Mouse (Mus musculus) fibroblast of lung, adult 2 months (primary cell): ENCODE results near the gene Taf11.

ENCODE experiments used
- DNase-seq: peaks from one replicate; pipeline ENCODE4 v3.0.0-alpha.2; 2011; ENCODE audit warnings: low read depth

The Taf11 gene

DNA sequence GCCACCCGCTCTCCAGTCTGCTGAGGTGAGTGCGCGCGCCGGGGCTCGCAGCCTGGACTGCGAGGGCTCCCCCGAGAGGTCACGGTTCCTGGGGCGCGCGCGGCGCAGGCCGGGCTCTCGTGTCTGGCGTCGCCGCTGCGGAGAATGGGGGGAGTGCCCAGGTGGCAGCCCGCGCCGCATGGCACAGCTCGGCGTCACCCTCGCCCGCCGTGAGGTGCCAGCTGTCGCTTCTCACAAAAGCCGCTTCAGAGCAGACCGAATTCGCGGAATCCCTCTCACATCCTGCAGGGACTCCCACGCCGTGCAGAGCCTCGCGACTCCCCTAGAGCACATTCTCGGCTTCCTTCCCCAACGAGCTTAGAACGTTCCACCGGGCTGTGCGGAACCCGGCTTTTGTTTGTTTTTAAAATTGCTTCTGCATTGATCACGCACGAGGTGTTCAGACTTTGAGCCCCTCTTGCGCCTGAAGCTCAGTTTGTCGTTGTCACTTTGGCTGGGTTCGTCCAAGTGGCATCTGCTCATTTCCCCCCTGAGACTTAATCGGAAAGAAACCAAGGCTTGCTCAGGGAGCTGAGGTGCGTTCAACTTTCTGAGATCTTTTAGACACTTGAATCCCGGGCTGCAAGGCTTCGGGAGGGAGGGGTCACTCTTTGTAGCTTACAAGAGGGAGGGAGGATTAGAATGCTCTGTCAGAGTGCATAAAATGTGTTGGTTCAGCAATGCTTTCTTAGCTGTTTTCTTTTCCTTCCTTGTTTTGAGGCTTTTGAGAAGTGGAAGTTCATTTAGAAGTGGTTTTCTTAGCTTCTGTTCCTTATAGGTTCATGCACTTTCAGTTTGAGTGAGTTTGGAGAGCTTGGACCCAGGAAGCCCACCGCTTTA lies at the start of gene Taf11:
TSS of gene Taf11 (minus strand) at position 223 of the 879 bp plus-strand sequence.
- no peak for DNase-seq

DNA sequence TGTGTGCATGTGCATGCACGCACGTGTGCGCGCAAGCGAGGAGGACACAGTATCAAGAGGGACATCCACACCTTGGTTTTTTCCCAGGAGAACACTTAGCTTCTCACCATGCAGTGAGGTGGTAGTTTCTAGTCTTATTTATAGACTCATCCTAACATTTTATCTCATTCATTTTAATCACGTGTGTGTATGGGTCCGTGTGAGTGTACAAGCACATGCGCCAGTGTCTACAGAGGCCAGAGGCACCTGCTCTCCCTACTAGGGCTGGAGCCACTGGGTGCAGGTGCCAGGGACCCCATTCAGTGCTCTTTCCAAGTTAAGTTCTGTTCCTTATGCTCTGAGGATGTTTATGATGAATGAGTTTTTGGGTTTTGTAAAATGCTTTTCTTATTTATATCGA lies 48.0 kb upstream of the Taf11 start:
- no peak for DNase-seq

DNA sequence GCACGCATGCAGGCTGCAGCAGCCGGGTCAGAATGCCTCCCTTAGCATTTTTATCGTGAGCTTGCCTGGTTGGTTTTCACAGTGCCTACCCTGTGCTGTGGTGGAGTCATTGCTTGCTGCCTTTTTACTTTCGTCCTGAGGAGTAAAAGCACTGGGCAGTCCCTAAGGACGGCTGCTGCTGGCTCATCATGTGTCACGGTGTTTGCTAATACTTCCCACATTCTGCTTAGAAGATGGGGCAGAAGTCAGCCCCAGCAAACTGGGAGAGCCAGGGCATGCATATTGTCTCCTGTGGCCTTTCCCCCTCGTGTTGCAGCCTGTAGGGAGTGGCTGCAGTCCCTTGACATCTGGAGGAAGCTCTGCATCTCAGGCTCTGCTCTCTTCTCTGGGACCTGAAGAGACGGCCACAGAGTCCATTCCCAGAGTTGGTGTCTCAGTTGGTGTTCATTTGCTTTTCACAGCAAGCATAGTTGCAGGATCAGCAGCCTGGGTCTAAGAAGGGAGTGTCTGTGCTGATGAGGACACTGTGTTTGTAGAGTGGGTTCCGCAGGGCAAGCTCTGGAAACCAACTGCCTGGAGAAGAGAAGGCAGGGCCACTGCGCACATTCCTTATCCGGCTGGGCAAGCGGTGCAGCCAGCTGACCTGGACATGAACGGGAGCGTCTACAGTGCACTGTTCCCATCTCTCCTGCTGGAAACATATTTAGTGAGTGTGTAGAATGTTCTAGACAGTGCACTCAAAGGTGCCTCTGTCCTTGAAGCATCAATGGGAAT lies 45.2 kb upstream of the Taf11 start:
- DNase-seq: no peak

DNA sequence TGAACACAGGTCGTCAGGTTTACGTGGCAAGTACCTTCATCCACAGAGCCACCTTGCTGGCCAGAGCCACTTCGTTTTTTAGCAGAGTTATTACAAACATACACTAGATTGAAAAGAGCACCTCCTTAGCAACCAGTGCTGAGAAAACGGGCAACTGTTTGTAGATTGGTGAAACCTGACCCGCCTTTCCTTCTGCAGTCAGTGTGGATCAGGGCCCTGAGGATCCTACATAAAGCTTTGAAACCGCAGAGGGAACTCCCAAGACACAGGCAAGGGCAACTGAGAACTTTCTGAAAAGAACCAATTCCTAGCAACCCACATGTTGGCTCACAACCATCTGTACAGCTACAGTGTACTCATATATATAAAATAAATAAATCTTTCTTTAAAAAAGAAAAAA lies 43.5 kb upstream of the Taf11 start:
- DNase-seq: no peak

DNA sequence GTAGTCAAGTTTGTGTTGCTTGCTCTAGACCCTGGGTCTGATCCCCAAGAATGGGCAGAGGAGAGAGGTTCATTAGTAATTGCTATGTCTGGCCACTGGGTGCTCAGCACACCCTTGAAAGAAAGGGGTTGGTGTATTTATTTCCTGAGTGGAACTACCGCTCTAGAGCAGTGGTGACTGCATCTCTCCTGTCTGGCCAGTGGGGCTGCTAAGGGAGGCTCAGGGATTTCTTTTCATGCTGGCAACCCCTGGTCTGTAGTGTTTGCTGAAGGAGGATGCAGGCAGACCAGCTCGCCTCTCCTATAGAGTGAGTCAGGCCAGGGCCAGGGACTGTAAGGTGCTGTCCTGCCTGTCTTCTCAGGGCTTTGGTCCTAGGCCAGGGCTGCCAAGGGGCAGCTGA lies 37.5 kb upstream of the Taf11 start:
- no peak for DNase-seq

DNA sequence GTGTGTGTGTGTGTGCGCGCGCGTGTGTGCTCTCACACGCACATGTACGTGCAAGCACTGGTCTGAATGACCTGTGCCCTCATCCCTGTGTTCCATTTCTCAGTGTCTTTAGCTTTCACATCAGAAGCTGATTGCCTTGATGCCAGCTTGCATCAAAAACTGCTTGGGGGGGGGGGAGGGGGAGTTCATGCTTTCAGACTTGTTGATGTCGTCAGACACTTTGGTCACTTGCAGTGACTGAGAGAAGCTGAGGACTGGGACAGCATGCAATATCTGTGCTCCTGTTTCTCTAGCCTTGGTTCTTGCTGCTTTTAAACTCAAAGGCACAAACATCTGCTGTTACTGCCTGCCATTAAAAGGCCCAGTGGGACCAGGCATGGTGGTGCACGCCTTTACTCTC lies 36.7 kb upstream of the Taf11 start:
- no peak for DNase-seq

DNA sequence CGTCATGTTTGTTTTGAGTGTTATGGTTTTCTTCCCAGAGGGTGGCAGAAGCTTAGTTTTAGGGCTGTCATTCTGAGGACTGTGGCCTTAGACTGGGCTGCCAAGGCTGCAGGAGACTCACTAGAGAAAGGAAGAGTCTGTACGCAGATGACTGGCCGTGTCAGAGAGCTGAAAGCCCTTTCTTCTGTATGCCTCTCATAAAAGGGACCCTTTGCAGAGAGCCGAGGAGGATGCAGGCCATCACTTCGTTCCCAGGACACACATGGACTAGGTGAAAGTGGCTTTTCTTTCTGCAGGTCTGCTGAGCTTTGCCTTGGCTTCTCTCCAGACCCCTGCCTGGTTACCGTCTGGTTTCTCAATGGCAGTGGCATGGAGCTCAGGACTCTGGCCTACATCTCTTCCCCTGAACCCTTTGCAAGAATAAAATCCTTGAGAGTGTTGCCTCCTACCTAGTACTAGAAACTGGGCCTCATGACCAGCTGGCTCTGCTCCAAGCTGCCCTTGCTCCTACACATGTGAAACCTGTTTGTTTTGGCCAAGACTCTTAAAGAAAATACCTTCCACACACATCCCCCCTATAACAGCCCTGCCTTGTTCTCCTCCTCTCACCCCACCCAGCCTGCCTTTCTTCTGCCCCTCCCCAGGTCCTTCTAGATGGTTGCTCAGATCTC lies 36.0 kb upstream of the Taf11 start:
- DNase-seq: peak; percentile 64

DNA sequence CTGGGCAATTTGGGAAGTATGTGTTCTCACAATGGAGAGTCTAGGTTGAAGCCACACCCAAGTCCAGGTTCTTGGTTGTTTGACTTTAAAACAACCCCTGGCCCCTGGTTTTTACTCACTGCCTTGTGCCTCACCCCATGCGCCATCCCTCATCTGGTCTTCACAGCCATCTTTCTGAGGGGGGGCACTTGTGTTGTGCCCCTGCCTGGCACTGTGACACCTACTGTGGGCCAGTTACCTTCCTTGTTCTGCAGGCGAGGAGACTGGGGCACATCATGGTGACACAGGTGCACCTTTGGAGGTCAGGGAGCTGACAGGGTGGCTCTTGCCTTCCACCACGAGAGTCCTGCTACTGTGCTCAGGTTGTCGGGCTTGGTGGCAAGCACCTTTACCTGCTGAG lies 32.5 kb upstream of the Taf11 start:
- DNase-seq: no peak

DNA sequence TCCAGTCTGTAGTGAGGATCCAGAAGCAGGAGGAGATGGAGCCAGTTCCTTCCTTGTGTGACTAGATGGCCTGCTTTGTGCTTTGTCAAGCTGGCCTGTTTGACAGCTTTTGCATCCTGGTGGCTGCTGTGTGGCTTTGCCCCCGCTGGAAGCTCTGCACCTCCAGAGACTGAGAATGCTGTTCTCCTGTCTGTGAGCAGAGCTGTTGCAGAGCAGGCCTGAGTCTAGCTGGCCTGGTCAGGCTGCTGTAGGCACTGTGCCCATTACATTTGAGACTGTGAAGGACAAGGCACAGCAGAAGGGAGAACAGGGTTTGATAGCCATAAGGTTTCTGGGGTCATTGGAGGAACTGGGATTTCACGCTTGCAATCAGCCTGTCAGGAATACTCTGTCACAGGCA lies 32.1 kb upstream of the Taf11 start:
- DNase-seq: no peak

DNA sequence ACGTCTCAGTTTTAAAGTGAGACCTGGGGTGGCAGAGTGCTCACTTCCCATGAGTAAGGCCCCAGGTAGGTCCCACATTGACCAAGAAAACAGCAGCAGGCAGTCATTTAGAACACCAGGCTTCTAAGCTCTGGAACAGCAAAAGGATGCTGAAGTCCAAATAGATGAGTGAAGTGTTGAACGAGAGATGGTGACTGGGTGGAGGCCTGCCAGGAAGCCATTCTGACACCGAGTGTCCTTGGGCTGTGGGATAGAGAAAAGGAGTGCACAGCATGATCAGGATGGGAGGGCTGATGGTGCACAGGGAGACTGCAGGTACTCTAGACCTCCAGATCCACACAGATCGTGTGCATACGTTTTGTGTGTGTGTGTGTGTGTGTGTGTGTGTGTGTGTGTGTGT lies 31.5 kb upstream of the Taf11 start:
- DNase-seq: no peak

DNA sequence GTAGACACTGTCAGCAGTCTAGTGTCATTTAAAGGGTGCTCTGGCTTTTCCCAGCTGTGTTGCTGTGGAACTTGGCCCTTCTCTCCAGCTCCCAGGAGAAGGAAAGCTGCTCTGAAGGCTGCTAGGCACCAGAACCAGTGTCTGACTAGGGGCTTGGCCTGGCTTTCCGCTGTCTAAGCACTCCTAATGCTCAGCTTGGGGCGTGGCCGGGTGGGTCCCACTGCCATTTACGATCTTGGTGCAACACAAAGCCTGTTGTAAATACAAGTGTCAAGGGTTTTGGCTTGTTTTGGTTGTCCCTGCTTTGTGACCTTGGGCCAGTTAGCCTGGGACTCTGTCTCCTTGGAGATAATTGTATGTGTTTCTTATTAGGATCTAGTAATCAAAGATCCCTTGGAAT lies 30.7 kb upstream of the Taf11 start:
- no peak for DNase-seq

DNA sequence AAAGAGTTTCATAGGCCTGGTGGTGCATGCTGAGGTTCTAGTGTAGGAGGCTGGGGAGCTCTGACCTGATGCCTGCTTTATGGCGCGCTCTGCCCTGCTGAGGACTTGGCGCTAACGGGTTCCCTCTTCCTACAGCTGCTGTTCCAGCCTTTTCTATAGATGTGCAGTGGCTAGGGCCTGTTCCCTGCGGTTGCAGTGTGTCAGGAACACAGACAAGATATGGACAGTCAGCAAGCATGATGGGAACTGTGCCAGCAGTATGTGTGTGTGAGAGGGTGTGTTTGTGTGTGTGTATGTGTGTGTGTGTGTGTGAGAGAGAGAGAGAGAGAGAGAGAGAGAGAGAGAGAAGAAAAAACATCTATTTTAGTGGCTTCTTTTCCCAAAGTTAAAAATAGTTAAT lies 29.4 kb upstream of the Taf11 start:
- DNase-seq: no peak

DNA sequence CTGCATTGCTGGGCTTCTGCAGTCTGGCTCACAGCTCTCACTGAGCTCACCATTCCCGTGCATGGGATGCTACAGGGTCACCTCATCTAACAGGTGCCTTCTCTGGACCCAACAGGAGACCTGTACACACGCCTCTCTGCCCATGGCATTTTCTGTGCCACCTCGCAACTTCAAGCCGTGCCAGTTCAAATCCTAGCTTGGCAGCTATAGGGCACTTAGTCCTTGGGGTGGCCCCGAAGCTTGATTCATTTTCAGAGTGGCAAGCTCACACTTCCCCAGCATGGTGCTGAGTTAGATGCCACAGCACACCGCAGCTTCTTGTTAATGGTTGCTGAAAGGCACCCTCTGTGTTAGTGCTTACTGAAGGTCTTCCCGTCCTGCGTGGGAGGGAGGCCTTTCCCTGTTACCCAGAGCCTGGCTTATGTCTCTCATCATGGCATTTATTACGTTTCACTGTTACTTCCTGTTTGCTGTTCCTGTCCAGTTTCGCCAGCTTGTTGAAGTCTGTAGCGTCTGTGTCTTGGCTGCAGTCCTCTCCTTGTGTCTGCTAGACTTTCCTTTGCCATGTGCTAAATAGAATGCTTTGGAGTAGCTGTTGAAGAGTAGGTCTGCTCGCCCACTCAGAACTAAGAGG lies 28.6 kb upstream of the Taf11 start:
- DNase-seq: peak; percentile 24

DNA sequence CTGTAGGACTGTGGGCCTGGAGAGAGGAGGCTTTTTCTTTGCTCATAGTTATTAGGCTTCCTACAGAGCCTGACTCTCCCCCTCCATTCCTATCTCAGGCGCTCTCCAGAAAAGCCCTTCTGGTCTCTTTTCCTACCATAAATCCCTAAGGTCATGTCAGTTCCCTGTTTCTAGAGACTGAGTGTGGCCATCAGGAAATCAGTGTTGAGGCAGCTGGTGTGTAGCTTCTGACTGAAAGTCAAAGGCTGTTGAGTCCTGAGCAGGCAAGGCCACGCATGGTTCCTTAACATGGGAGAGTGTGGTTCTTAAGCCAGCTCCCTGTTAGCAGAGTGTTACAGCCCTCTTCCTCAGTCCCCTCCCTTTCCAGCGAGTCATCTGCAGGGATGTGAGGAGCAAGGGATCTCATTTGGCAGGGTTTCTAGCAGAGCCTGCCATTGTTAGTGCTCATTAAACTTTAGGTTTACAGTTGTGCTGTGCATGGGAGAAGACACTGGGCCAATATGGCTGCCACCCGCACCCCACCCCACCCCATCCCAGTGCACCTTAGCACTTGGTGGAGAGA lies 27.5 kb upstream of the Taf11 start:
- DNase-seq: no peak

DNA sequence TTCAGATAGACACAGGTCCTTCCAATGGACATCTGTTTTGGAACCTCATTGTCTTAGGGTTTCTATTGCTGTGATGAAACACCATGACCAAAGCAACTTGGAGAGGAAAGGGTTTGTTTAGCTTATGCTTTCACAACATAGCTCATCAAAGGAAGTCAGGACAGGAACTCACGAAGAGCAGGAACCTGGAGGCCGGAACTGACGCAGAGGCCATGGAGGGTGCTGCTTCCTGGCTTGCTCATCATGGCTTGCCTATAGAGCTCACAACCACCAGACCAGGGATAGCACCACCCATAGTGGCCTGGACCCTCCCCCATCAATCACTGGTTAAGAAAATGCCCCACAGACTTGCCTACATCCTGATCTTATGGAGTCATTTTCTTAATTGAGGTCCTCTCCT lies 25.4 kb upstream of the Taf11 start:
- no peak for DNase-seq

DNA sequence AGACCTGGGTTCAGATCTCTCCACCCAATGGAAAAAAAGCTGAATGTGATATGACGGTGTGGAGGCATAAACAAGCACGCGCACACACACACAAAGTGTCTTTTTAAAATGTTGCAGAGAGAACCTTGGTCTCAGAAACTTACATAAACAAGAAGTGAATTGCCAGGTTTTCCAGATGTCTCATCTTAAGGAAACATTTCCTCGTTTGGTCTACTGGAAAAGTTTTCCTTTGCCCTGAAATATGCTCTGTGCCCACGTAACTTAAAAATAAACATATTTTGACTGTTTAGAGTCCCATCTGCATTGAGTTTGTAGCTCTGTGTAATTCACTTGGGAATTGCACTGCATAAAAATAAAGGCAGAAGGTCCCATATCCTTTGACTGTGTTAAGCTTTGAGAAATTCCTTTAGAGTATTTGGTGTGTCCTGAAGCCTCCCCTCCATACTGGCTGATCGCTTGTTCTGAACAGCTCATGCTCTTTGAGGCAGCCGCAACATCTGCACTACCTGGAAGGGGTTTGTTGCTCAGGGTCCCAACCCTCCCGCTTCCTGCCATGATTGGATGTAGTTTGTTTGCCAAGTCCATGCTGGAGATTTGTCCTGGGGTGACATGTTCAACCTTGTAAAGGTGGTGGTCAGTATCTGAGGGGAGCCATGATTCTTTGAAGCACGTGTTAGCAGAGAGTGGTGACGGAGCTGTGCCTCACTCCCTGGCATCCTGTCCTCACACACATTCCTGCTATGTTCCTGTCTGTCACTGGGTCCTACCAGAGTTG lies 24.7 kb upstream of the Taf11 start:
- DNase-seq: no peak

DNA sequence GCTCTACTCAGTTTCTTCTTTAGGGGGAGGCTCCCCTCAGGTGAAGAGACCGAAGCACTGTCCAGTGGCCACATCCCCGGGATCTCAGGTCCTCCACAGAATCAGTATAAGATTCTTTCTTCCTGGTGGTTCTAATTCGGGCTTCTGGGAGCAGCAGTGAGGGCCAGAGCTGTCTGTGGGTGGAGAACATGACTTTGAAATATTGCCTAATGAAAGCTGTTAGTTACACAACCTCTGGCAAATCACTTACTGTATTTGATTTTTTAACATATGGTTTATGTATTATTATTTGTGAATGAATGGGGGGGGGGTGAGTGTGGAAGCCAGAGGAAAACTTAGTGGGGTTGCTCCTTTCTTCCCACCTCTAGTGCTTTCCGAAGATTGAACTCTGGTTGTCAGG lies 22.2 kb upstream of the Taf11 start:
- DNase-seq: no peak

DNA sequence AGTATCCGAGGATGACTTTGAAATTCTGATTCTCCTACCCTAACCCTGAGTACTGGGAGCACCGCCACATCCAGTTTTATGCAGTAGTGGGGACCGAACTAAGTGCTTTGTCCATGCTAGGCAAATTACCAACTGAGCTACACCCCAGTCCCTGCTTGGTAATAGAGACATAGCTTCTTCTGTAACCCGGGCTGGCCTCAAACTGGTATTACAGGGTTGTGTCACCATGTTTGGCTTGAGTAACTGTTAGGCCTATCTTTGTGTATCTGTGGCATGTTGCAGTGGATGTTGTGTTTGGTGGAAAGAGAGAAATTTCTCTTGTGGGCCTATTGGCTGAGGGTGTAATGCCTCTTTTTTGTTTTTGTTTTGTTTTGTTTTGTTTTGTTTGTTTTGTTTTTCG lies 20.6 kb upstream of the Taf11 start:
- no peak for DNase-seq

DNA sequence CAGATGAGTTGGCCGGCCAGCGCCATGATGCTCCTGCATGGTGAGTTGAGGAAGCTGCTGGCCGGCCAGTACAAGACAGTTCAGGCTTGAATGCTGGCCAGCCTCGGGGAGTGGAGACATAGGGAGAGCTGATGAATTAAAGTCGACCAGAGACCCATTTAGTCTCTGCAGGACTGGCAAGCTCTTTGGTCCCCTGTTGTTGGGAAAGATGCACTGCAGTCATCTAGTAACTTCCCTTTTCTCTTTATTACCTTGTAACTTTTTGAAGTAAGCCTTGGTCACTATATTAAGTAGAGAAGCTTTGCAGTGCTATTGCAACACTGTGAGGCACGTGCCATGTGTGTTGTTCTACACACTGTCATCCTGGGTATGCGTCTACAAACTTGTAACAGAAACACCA lies 15.9 kb upstream of the Taf11 start:
- no peak for DNase-seq

DNA sequence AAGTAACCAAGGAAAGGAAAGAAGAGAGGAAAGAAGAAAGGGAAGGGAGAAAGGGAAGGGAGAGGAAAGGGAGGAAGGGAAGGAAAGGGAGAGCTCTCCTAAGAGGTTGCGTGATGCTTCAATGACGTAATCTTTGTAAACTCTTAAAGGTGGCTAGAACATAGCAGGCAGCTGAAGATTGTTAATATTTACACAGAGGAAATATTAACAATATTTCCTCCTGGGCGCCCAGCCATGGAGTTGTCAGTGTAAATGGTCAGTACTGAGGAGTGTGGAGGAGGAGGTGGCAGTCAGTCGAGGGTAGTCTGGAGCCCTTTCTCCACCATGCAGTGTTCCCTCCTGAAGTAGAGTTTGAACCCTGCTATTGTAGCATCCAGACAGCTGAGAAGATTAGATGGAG lies 15.4 kb upstream of the Taf11 start:
- DNase-seq: no peak

DNA sequence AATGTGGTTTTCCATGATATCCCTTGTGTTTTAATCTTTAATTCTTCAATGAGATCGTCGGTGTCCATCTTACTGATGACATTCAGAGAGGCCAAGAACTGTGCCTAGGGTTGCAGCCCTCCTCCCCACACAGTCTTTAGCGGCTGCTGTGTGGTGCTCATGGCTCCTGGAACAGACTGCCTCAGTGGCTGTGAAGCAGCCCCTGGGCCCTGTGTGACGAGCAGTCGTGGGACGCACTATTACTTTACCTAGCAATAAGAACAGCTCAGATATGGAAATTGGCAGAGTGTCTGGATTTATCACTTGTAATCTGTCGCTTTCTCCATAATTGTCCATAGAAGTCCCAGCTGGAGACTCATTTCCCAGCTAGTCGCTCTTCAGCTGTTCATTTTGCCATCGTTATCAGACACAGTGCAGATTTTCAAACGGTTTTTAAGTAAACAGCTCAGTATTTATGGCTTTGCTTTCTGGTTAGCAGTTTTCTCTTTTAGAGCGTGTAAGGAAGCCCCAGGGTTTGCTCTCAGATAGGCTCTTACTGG lies 12.6 kb upstream of the Taf11 start:
- no peak for DNase-seq
